Mouse (Mus musculus): ENCODE measurements around the gene Nuak1. TPM values are rescaled to one million over a fixed set of nuclear protein-coding genes. Genes with fewer than 3 reads are reported as not detected.

Gene Nuak1
- total and polyA plus RNA-seq, 3 experiments: 1.2 to 3.4 (median 1.6) TPM

- no peak overlapping the region for H3K27ac ChIP-seq (ENCODE audit: insufficient read depth, low read depth)
- no peak for DNase-seq (ENCODE audit: extremely low read depth)
- H3K27me3 ChIP-seq (replicated peaks): no peaks in the 10 kb centered on the region
- no peak overlapping the region for H3K4me2 ChIP-seq (ENCODE audit: insufficient read depth, low read depth, poor library complexity, severe bottlenecking)
- peaks cover 0 to 41% of the 10 kb centered on the region in 2 experiments for H3K36me3 ChIP-seq (replicated peaks in 1 of 2; ENCODE audit: control insufficient read depth in 1 of 2, insufficient read depth in 1 of 2, low read length in 1 of 2)
- H3K79me2 ChIP-seq (replicated peaks; ENCODE audit: control insufficient read depth, extremely low read depth, insufficient read depth, poor library complexity, severe bottlenecking): no peaks in the 10 kb centered on the region
- dilution Hi-C loops (cut with MboI; ENCODE audit: extremely low pct_ligation_motif_present, extremely low pct_unique_long_range_greater_than_20kb, low sequenced_read_pairs) (no loop called here), in situ Hi-C loops (cut with MboI; ENCODE audit: low pct_ligation_motif_present, low pct_unique_long_range_greater_than_20kb, low sequenced_read_pairs) (no loop called here)
- H3K4me1 ChIP-seq (ENCODE audit: control insufficient read depth in 1 of 2, insufficient read depth in 2 of 2): peaks cover 0 to 19% of the 10 kb centered on the region in 2 experiments; a peak in 3 of 4 replicates
- H3K9ac ChIP-seq (ENCODE audit: insufficient read depth, low read depth): no peak overlapping the region
- H3K4me3 ChIP-seq (replicated peaks in 1 of 3; ENCODE audit: low read depth in 2 of 3, low read length in 2 of 3, poor library complexity in 1 of 3): no peak overlapping the region
- no peaks in the 10 kb centered on the region for H3K9me3 ChIP-seq (replicated peaks; ENCODE audit: low read length)
- TF ChIP-seq RAD21 (IDR thresholded peaks at IDR 0.05; ENCODE audit: low read depth, low read length): no peak
- no peak for TF ChIP-seq CHD2 (IDR thresholded peaks at IDR 0.05; ENCODE audit: low read length)
- TF ChIP-seq NELFE (IDR thresholded peaks at IDR 0.05; ENCODE audit: low read depth, low read length): no peak
- TF ChIP-seq MAX (IDR thresholded peaks at IDR 0.05; ENCODE audit: low read length): no peak
- TF ChIP-seq UBTF (IDR thresholded peaks at IDR 0.05; ENCODE audit: low read depth, low read length): no peak
- TF ChIP-seq ZMIZ1 (IDR thresholded peaks at IDR 0.05; ENCODE audit: low read depth, low read length): no peak
- no peak for TF ChIP-seq NRF1 (IDR thresholded peaks at IDR 0.05; ENCODE audit: low read depth, low read length)
- TF ChIP-seq TBP (conservative IDR thresholded peaks at IDR 0.05; ENCODE audit: low read depth, low read length): no peak
- TF ChIP-seq USF2 (conservative IDR thresholded peaks at IDR 0.05; ENCODE audit: low read depth, low read length): no peak
- no peak for TF ChIP-seq EP300 (IDR thresholded peaks at IDR 0.05; ENCODE audit: low read length)
- TF ChIP-seq RCOR1 (conservative IDR thresholded peaks at IDR 0.05; ENCODE audit: low read depth, low read length): no peak
These were observed 28.0 kb downstream of the Nuak1 start for GRCm38 (mm10) chr10:84412326-84412962.

GRCm38 (mm10) chr10:84411122-84412105 is 29.0 kb downstream of the Nuak1 start:
- H3K79me2 ChIP-seq (replicated peaks; ENCODE audit: control insufficient read depth, extremely low read depth, insufficient read depth, poor library complexity, severe bottlenecking): no peaks in the 10 kb centered on the region
- in situ Hi-C loops (cut with MboI; ENCODE audit: low pct_ligation_motif_present, low pct_unique_long_range_greater_than_20kb, low sequenced_read_pairs) (no loop called here), dilution Hi-C loops (cut with MboI; ENCODE audit: extremely low pct_ligation_motif_present, extremely low pct_unique_long_range_greater_than_20kb, low sequenced_read_pairs) (no loop called here)
- no peaks in the 10 kb centered on the region for H3K9me3 ChIP-seq (replicated peaks; ENCODE audit: low read length)
- H3K27me3 ChIP-seq (replicated peaks): no peaks in the 10 kb centered on the region
- H3K27ac ChIP-seq (ENCODE audit: insufficient read depth, low read depth): no peak overlapping the region
- H3K4me2 ChIP-seq (ENCODE audit: insufficient read depth, low read depth, poor library complexity, severe bottlenecking): no peak overlapping the region
- H3K4me3 ChIP-seq (replicated peaks in 1 of 3; ENCODE audit: low read depth in 2 of 3, low read length in 2 of 3, poor library complexity in 1 of 3): no peak overlapping the region
- TF ChIP-seq POLR2A (IDR thresholded peaks at IDR 0.05; ENCODE audit: low read depth, low read length) (no peak), RAD21 (IDR thresholded peaks at IDR 0.05; ENCODE audit: low read depth, low read length) (no peak), TBP (conservative IDR thresholded peaks at IDR 0.05; ENCODE audit: low read depth, low read length) (no peak), ZNF384 (IDR thresholded peaks at IDR 0.05; ENCODE audit: low read depth, low read length) (no peak), PAX5 (IDR thresholded peaks at IDR 0.05; ENCODE audit: low read length) (no peak), CHD2 (IDR thresholded peaks at IDR 0.05; ENCODE audit: low read length) (no peak), GABPA (IDR thresholded peaks at IDR 0.05; ENCODE audit: insufficient replicate concordance, low read depth, low read length) (no peak), USF1 (IDR thresholded peaks at IDR 0.05; ENCODE audit: low read depth, low read length) (no peak), JUND (conservative IDR thresholded peaks at IDR 0.05; ENCODE audit: low read depth, low read length) (no peak), ZC3H11A (IDR thresholded peaks at IDR 0.05; ENCODE audit: low read depth, low read length) (no peak), MXI1 (IDR thresholded peaks at IDR 0.05; ENCODE audit: low read depth, low read length) (no peak), MAX (IDR thresholded peaks at IDR 0.05; ENCODE audit: low read length) (no peak), EP300 (IDR thresholded peaks at IDR 0.05; ENCODE audit: low read length) (no peak), IRF4 (IDR thresholded peaks at IDR 0.05; ENCODE audit: low read depth, low read length) (no peak), MYC (IDR thresholded peaks at IDR 0.05; ENCODE audit: low read depth, low read length) (no peak)
- peaks cover 0 to 43% of the 10 kb centered on the region in 2 experiments for H3K36me3 ChIP-seq (replicated peaks in 1 of 2; ENCODE audit: control insufficient read depth in 1 of 2, insufficient read depth in 1 of 2, low read length in 1 of 2)
- H3K9ac ChIP-seq (ENCODE audit: insufficient read depth, low read depth): no peak overlapping the region
- DNase-seq (ENCODE audit: extremely low read depth): no peak
- peaks cover 0 to 19% of the 10 kb centered on the region in 2 experiments; a peak in 3 of 4 replicates for H3K4me1 ChIP-seq (ENCODE audit: control insufficient read depth in 1 of 2, insufficient read depth in 2 of 2)

Data from CH12.LX (cell line).